Mouse (Mus musculus): ENCODE results near the gene Atp2a1.

The Atp2a1 gene

GRCm38 (mm10) chr7:126472306-126472705 lies 9.4 kb upstream of the Atp2a1 start:
- no peak for DNase-seq

DNA sequence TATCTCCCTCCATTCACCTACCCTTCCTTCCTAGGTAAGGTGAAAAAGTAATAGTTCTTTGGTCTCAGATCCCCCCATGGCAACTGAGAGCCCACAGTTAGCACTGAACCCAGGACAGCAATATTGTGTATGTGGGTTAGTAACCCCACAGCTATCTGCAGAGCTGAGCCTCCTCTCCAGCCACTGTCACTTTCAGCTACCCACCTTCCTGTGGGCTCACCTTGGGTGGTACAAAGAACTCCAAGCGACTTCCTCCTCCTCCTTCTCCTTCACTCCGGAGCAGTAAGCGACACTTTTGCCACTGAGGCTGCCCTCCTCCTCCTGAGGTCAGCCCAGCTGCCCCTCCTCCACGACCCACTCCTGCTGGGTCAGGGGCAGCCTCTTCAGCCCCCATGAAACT lies 8.9 kb upstream of the Atp2a1 start:
- no peak for DNase-seq

- no peak for DNase-seq
Observed at GRCm38 (mm10) chr7:126471361-126471760, 8.5 kb upstream of the Atp2a1 start.

- no peak for DNase-seq
Observed at GRCm38 (mm10) chr7:126470077-126470476, 7.2 kb upstream of the Atp2a1 start.

GRCm38 (mm10) chr7:126467834-126468627 lies 5.1 kb upstream of the Atp2a1 start:
- no peak for DNase-seq

DNA sequence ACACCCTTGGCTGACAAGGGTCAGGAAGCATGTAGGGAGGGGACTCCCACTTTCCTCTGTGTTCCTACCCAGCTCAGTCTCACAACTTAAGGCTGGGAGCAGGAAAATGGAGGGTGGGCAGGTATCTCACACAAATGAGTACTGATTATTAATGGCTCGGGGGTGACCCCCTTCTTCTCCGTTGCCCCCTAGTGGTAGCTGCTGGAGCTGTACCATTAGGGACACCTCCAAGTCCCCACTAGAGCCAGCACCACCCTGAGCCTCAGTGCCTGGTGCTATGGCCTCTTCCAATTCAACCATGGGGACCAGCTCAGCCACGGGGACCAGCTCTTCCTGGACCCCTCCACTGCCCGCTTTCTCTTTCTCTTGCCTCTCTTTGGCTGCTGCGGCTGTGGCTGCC lies 4.4 kb upstream of the Atp2a1 start:
- peak in 1 of 2 experiments; percentile 41 for DNase-seq

- DNase-seq: no peak
Observed at GRCm38 (mm10) chr7:126466707-126467106, 3.8 kb upstream of the Atp2a1 start.

DNA sequence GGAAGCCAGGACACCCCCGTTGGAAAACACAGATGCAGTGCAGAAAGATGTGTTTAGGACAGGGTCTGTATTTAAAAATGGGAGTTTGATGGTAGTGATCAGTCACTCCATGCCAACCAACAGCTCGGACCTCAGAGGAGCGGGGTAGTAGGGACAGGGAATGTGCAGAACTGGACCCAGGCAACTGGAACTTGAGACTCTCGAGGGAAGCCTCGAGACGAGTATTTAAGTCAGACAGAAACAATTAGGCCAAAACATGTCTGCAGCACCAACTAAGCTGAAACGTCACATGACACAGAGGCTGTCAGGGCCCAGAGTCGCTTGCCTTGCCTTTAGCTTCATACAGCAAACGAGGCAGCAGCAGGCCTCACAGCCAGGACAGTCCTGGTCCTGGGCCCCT lies 3.2 kb upstream of the Atp2a1 start:
- no peak for DNase-seq

DNA sequence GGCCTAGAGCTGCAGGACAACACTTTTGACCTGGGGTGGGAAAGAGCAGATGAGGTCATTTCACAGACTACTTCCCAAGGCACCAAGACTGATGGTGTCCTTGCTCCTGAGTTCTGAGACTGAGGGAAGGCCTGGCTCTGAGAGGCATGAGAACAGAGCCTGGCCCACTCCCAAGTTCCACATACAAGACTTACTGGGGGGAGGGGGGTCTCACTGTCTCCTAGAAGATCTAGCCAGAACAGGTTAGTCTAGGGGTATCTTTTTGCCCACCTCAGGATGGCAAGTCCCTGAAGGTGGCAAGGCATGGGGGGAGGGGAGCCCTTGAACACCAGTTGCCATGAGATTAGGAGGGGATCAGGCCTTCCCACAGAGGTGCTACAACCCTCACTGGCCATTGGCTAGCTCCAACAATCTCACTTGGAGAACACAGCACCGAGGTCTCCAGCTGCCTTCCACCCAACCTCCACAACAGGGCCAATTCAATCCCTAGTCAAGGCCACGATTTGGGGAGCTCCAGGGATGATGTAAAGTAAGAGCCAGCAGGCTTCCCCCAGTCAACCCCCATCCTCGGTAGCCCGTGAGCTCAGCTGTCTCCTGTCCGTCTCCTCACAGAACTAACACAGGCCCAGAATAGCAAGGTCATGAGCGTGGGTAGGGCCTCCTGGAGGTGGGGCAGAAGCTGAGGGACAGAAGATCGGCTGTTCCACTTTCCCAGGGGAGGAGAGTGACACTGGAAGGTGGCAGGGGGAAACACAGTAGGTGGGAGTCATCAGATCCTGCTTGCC lies 2.5 kb upstream of the Atp2a1 start:
- no peak for DNase-seq

DNA sequence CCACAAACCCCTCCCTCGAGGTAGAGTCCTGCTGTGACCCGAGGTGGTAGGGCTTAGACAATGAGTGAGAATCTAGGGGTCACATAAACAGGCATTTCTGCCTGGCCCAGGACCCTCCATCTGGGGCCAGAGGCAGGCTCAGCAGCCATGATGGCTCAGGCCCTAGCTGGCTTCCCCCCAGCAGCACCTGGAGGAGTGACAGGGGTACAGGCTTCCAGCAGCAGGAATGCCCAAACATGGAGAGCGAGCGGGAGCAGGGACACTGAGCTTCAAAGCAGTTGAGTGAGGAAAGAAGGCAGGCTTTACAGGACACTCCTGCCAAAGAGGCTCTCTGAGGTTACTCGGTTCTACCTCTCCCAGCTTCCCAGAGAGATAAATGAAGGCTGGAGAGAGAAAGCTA lies 1.9 kb upstream of the Atp2a1 start:
- no peak for DNase-seq

GRCm38 (mm10) chr7:126464121-126464520 lies 1.2 kb upstream of the Atp2a1 start:
- no peak for DNase-seq

GRCm38 (mm10) chr7:126463547-126463946 lies 639 bp upstream of the Atp2a1 start:
- no peak for DNase-seq

DNA sequence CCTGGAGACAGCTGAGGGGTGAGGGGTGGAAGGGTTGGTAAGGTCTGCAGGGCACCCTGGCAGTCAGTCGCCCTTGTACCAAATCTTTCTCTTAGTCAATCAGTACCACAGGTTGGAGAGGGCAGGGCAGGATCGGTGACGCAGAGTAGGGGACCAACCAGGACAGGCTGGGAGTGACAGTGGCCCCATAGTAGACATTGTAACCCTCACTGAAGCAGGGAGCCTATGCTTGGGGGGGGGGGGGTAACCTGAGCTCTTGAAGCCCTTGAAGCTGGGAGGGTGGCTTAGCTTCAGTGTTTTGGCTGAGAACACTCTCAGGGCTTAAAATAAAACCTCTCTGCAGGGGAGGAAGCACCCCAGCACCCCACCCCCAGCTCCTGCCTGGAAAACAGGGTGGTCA lies 1.3 kb downstream of the Atp2a1 start:
- no peak for DNase-seq

GRCm38 (mm10) chr7:126460623-126461399 lies 2.1 kb downstream of the Atp2a1 start:
- no peak for DNase-seq

GRCm38 (mm10) chr7:126458844-126459618 lies 3.9 kb downstream of the Atp2a1 start:
- DNase-seq: no peak

DNA sequence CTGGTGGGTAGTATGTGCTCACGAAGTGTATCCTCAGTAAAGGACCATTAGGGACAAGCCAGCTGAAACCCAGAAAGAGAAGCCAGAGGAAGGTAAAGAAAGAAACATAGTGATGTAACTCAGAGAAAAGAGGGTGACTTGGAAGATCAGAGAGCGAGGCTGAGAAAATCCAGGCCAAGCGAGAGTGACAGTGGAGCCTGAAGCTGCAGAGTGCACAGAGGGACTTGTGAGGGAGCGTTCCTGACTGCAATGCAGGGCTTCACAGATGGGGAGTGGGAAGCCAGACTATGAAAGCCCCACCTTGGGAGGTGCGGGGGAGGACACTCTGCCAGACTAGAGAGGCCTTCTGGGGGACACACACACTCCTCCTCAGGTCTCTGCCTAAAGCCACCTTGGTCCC lies 4.7 kb downstream of the Atp2a1 start:
- DNase-seq: no peak

GRCm38 (mm10) chr7:126456382-126457266 lies 6.3 kb downstream of the Atp2a1 start:
- DNase-seq: no peak

GRCm38 (mm10) chr7:126455242-126455641 lies 7.7 kb downstream of the Atp2a1 start:
- no peak for DNase-seq

GRCm38 (mm10) chr7:126453861-126454260 lies 9.0 kb downstream of the Atp2a1 start:
- no peak for DNase-seq

DNA sequence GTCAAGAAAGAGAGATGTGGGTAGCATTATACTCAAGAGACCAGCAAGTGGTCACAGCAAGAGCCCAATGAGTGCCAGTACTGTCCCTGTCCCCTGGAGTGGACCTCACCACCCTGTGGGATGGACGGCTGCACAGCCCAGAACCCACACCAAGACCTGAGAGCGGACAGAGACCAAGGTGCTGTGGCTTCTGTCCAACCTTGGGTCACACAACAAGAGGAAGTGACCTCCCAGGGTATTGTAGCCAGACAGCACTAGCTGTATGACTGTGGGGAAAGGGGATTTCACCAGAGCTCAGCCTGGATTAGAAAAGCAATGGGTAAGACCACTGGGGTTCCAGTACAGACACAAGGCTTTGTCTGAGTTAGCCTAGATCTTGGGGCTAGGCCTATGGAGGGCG lies 10.7 kb downstream of the Atp2a1 start:
- no peak for DNase-seq

DNA sequence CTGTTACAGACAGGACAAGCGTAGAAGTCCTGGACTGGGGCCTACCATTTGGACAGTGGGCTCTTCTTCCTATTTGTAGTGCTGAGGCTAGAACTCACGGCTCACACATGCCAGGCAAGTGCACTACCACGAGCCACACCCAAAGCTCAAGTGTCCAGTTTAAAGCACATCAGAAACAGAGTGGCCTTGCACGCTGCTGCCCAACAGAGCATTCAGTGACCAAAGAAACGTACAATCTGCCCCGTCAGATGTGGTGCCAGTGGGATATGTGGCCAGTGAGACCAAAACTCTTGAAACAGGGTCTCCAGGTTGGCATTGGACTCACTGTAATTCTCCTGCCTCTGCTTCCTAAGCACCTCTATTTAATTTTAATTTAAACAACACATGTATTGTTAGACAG lies 12.3 kb downstream of the Atp2a1 start:
- no peak for DNase-seq

DNA sequence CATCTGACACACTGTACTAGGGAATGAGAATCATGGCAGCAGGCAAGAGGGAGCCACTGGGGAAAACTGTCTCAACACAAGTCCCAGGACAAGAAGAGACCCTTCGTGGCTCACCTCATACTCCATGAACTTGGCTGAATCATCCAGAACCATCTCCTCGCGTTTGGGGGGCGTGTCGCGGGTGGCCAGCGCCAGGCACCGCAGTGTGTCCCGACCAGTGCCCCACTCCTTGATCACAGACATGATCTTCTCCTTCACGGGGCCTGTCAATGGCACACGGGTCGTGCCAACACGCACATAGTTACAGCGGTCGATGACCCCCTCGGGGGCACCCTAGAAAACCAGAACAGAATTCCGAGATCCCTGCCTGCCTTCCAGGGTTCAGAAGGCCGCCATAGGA lies 12.9 kb downstream of the Atp2a1 start:
- no peak for DNase-seq

Measured in kidney, adult 8-10 months (tissue).